Mouse (Mus musculus): ENCODE data around the gene Arhgap22. TPM values are rescaled to one million over a fixed set of nuclear protein-coding genes. Genes with fewer than 3 reads are reported as not detected.

Gene Arhgap22
- total RNA-seq, 2 experiments from 2014 or later, result 8.4 to 11.3 TPM

DNA sequence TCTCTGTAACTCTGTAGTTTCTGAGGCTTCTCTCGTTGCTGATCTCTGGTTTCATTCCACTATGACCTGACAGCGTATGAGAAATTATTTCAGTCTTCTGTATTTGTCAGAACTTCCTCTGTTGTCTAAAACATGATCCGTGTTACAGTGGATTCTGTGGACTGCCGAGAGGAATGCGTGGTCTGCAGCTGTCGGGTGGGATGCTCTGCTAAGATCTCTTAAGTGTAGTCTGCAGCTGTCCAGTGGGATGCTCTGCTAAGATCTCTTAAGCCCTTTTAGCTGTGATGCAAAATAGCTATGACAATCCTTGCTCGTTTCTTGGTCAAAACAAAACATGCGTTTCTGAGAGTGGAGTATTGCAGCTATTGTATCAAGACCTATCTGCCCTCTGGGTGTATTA lies 3.0 kb upstream of the Arhgap22 start:
- intact Hi-C loops (cut with DNase I), result loop anchor here (5.0 kb wide), 1 partner anchor 161 kb away; no protein-coding TSS in a partner anchor
- no peak for DNase-seq (ENCODE audit: low spot score in 2 of 2)

DNA sequence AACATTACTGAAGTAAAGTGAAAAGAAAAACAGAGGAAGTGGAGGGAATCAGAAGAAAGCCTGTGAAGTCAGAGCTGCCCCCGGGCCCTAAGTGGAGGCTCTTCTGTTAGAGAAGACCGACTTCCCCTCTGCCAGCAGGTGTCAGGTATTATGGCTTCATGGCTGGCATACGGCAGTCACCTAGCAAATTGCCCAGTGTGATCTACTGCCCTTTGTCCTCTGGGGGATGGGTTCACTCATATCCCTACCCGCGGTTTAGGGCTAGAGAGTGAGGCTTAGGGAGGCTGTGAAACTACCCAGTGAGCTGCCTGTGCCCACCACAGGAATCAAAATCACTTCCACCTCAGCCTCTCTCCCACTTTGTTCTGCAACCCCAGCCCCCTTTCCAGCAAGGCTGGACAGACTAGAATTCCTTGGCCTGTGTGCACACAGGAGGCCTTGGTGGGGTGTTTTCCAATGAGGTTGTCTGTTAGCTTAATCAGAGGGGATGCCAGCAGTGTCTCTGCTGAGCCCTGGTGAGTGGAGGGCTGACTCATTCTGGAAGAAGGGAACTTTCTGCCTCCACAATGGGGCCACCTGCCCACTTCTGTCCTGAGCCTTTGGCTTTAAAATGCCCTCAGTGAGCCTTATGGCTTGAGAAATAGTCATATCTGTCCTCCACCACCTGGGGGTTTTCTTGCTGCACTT lies 1.4 kb upstream of the Arhgap22 start:
- intact Hi-C loops (cut with DNase I), result loop anchor here (5.0 kb wide), 1 partner anchor 160 kb away; no protein-coding TSS in a partner anchor
- DNase-seq (ENCODE audit: low spot score in 2 of 2), result no peak

- intact Hi-C loops (cut with DNase I), result loop anchor here (5.0 kb wide), 1 partner anchor 159 kb away; no protein-coding TSS in a partner anchor
- no peak for DNase-seq (ENCODE audit: low spot score in 2 of 2)
These were observed 892 bp upstream of the Arhgap22 start for GRCm38 (mm10) chr14:33212958-33213309.

DNA sequence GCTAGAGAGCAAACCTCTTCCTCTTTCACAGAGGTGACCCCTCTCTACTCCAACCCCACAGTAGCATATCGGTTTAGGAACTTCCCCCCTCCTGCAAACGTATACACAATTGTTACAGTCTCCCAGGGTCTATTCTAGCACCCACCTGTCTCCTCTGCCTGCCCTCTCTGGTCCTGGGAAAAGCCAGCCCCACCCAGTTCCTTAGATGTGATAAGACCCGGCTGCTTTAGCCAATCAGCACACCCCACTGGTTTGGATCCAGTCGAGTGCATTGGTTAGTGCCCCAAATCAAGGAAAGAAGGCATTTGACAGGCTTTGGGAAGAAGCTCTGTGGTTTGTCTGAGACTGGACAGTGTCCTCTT lies 922 bp downstream of the Arhgap22 start:
- intact Hi-C loops (cut with DNase I), result loop anchor here (1.0 to 5.0 kb wide), 2 partner anchors 89 to 158 kb away; no protein-coding TSS in a partner anchor
- DNase-seq (ENCODE audit: low spot score in 2 of 2), result no peak

- intact Hi-C loops (cut with DNase I), result no loop called here
- no peak for DNase-seq (ENCODE audit: low spot score in 2 of 2)
These were observed 1.3 kb downstream of the Arhgap22 start for GRCm38 (mm10) chr14:33215163-33215562.

DNA sequence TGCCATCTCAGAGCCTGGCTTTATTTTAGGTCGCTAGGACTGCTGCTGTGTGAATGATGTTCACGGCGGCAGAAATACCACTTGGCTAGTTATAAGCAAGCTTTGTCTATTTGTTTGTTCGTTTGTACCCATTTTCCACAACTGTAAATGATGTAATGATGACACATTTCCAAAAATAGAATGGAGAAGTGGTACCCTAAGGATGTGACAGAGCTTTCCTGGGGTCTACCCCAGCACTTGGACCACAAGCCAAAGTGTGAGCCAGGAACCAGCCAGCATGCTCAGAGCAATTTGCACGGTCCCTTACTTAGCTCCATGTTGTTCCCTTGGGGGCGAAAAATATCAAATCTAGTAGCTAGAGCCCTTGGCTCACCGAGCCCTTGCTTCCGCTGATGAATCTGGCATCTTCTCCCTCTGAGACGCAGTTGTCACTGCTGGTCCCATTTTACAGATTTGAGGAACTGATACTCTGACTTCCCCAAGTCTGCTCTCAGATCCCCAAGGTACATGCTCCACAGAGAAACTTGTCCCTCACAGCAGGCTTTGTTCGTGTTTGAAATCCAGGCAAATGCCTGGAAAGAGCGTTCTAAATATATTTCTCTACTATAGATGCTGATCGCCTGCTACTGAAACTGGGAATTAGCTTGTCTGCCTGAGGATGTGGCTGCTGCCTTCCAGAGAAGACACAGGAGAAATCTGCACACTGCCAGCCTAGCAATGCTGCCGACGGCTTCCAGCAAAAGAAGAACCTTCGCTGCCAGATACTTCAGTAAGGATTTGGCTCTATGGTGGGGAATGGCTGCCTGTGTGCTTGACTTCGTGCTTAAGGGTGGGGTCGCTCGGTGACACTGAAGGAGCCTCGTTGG lies 2.8 kb downstream of the Arhgap22 start:
- intact Hi-C loops (cut with DNase I), result no loop called here

DNA sequence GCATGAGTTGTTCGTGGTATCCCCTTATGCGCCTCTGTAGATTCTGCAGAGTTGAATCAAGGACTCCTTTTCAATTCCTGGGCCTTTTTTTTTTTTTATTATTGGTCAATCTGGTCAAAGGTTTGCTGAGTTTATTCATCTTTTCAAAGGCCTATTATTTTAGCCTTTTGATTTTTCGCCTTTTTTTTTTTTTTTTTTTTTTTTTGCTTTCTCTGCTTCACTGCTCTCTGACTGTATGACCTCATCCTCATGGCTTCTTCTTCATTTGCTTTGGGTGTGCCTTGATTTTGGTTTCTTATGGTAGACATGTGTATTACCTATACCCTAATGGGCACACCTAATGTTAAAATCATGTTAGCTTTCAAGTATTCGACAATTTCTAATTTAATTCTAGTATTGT lies 11.4 kb downstream of the Arhgap22 start:
- DNase-seq (ENCODE audit: low spot score in 2 of 2), result no peak
- intact Hi-C loops (cut with DNase I), result no loop called here

More for the DNA sequence above, 2.8 kb downstream of the Arhgap22 start:
- peak in 1 of 2 experiments; percentile 71 for DNase-seq (ENCODE audit: low spot score in 2 of 2)

- DNase-seq (ENCODE audit: low spot score in 2 of 2), result no peak
- intact Hi-C loops (cut with DNase I), result no loop called here
These were observed 16.8 kb downstream of the Arhgap22 start for GRCm38 (mm10) chr14:33230672-33231071.

- intact Hi-C loops (cut with DNase I), result no loop called here
- DNase-seq (ENCODE audit: low spot score in 2 of 2), result no peak
These were observed 17.5 kb downstream of the Arhgap22 start for GRCm38 (mm10) chr14:33231311-33231710.

DNA sequence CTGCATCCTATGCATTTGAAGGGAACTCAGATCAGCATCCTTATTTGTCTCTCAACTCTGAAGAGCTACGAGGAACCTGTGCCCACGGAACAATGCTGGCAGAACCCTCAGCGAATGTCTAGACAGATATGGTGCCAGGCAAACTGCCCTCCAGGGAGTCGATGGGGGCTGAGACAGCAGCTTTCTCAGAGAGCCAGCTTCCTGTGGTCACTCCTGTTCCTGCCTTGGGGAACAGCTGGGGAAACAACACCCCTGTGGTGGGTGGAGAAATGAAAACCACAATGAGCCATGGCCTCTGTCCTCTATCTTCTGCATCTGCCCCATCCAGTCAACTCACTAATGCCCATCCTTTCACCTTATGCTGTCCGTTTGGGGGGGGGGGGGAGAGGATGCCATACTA lies 18.2 kb downstream of the Arhgap22 start:
- intact Hi-C loops (cut with DNase I), result no loop called here
- peak in 1 of 2 experiments; percentile 36 for DNase-seq (ENCODE audit: low spot score in 2 of 2)

- intact Hi-C loops (cut with DNase I), result no loop called here
These were observed 21.8 kb downstream of the Arhgap22 start for GRCm38 (mm10) chr14:33235661-33236060.

GRCm38 (mm10) chr14:33240400-33240799 lies 26.6 kb downstream of the Arhgap22 start:
- intact Hi-C loops (cut with DNase I), result no loop called here
- DNase-seq (ENCODE audit: low spot score in 2 of 2), result no peak

More at GRCm38 (mm10) chr14:33235661-33236060, 21.8 kb downstream of the Arhgap22 start:
- DNase-seq (ENCODE audit: low spot score in 2 of 2), result no peak

DNA sequence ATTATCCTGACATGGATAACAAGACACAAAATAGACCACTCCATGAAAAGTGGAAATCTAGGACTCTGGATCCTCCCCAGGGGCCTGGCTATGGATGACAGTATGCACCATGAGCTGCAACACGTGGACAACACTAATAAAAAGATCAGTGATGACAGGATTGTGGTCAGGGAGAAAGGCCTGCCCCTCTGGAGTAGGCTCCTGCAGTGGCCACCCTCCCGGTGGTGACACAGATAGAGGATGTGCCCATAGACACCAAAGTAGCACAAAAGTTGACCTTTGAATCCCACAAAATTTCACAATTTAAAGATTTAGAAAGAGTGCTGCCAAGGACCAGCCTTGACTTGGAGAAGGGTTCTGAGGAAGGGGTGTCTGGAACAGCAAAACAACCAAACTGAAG lies 29.4 kb downstream of the Arhgap22 start:
- intact Hi-C loops (cut with DNase I), result no loop called here
- DNase-seq (ENCODE audit: low spot score in 2 of 2), result no peak

GRCm38 (mm10) chr14:33244519-33244918 lies 30.7 kb downstream of the Arhgap22 start:
- no peak for DNase-seq (ENCODE audit: low spot score in 2 of 2)
- intact Hi-C loops (cut with DNase I), result no loop called here

DNA sequence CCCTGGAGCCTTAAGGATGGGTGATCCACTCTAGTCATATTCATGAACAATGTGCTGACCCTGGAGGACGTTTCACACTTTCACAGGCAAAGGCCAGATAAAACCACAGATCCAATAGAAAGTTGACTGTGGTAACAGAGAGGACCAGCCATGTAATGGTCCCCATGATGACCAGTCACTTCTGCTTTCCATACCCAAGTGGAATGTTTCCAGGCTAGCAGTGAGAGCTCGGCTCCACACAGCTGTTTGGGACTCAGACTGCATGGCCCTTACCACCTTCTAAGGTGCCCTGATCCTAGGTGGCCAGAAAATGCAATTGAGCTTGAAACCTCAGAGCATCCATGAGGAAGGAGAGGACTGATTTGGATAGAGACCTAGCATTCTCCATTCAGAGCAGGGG lies 31.1 kb downstream of the Arhgap22 start:
- intact Hi-C loops (cut with DNase I), result no loop called here

GRCm38 (mm10) chr14:33246476-33246875 lies 32.6 kb downstream of the Arhgap22 start:
- intact Hi-C loops (cut with DNase I), result no loop called here
- peak in 1 of 2 experiments; percentile 37 for DNase-seq (ENCODE audit: low spot score in 2 of 2)

More for the DNA sequence above, 31.1 kb downstream of the Arhgap22 start:
- no peak for DNase-seq (ENCODE audit: low spot score in 2 of 2)

- peak in 1 of 2 experiments; percentile 39 for DNase-seq (ENCODE audit: low spot score in 2 of 2)
- intact Hi-C loops (cut with DNase I), result no loop called here
These were observed 33.8 kb downstream of the Arhgap22 start for GRCm38 (mm10) chr14:33247623-33248022.

GRCm38 (mm10) chr14:33248741-33249140 lies 34.9 kb downstream of the Arhgap22 start:
- no peak for DNase-seq (ENCODE audit: low spot score in 2 of 2)
- intact Hi-C loops (cut with DNase I), result no loop called here

GRCm38 (mm10) chr14:33250215-33250939 lies 36.6 kb downstream of the Arhgap22 start:
- intact Hi-C loops (cut with DNase I), result no loop called here
- DNase-seq (ENCODE audit: low spot score in 2 of 2), result peak; percentile 7 to 16
